Mouse (Mus musculus) stomach, postnatal 0 days (tissue): Measurements from ENCODE around the gene Sox9.

ENCODE experiments used
- CTCF ChIP-seq: IDR thresholded peaks from 2 replicates; pipeline ENCODE4 v1.5.1; 2016; ENCODE audit warnings: antibody characterized with exemption, low read depth, mild to moderate bottlenecking, moderate library complexity
- EP300 ChIP-seq: optimal IDR thresholded peaks from 2 replicates; pipeline ENCODE3; 2016; ENCODE audit warnings: antibody characterized with exemption

- TF ChIP-seq CTCF (no peak), EP300 (no peak)
Measured at GRCm38 (mm10) chr11:112780394-112780920, 1.6 kb upstream of the Sox9 start.
